ENCODE assay signal across 20 mouse cellular contexts in the genomic region with DNA sequence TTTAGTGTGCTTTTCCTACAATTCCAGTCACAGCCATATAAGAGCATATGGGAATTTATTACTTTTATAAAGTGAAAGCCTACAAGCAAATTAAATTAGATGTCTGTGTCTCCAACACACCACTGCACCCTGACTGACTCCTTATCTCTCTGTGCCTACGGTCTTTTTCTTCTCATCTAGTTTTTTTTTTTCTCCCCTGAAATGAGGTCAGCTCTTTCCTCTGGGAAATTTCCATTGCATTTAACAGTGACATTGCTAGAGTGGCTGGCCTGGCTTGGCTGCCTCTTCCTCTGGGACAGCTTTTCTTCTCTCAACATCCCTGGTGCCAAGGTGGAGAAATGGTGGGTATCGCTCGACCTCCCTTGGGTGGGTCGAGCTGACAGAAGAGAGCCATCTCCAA. TPM values are rescaled to one million over a fixed set of nuclear protein-coding genes. Genes with fewer than 3 reads are reported as not detected.
DNase-seq lines count a peak whose midpoint lies in the region; ATAC-seq lines count a peak whose summit lies in the region.
"Had no signal": no experiment of that assay in that cellular context is flagged by ENCODE, and none has a peak within 500 bp of the region (broad histone marks: within the 10 kb centered on the region; RNA-seq: fewer than 3 reads in every experiment).

A gene (plus strand): TSS at position 249 of the 400 bp plus-strand sequence.

- ATAC-seq in cerebellum, adult (ENCODE audit: insufficient number of reproducible peaks, low FRiP score, low TSS enrichment): peak; percentile 61
- ATAC-seq in kidney, embryonic 16.5 days (ENCODE audit: low FRiP score, low TSS enrichment): no peak
- no peak for ATAC-seq in hindbrain, embryonic 14.5 days (ENCODE audit: low FRiP score)
- no peak for ATAC-seq in forebrain, embryonic 16.5 days
- ATAC-seq: Patski had no signal

- no peak within 1 kb of the TSS for H3K27ac ChIP-seq in kidney, embryonic 16.5 days (ENCODE audit: low read length)
- no peak within 1 kb of the TSS for H3K27ac ChIP-seq in hindbrain, embryonic 14.5 days
- no peak within 1 kb of the TSS for H3K27ac ChIP-seq in forebrain, embryonic 16.5 days (ENCODE audit: low read length)
- H3K27ac ChIP-seq: embryonic facial prominence, embryonic 12.5 days; heart, adult 2 months; heart, embryonic 15.5 days had no signal

- no peaks in the 10 kb centered on the region for H3K4me1 ChIP-seq in kidney, embryonic 16.5 days (ENCODE audit: insufficient read depth, low read length)
- no peaks in the 10 kb centered on the region for H3K4me1 ChIP-seq in hindbrain, embryonic 14.5 days (replicated peaks; ENCODE audit: control insufficient read depth, insufficient read depth, low read length)
- no peaks in the 10 kb centered on the region for H3K4me1 ChIP-seq in forebrain, embryonic 16.5 days (replicated peaks; ENCODE audit: control insufficient read depth, insufficient read depth, low read length)
- H3K4me1 ChIP-seq: embryonic facial prominence, embryonic 12.5 days; heart, embryonic 15.5 days had no signal

- H3K36me3 ChIP-seq in kidney, embryonic 16.5 days (ENCODE audit: insufficient read depth, low read length): no peaks in the 10 kb centered on the region
- no peaks in the 10 kb centered on the region for H3K36me3 ChIP-seq in hindbrain, embryonic 14.5 days (replicated peaks; ENCODE audit: control insufficient read depth, insufficient read depth)
- H3K36me3 ChIP-seq in forebrain, embryonic 16.5 days (ENCODE audit: control insufficient read depth, insufficient read depth): no peaks in the 10 kb centered on the region
- H3K36me3 ChIP-seq: embryonic facial prominence, embryonic 12.5 days; heart, embryonic 15.5 days had no signal

- no peak for DNase-seq in cerebellum, postnatal 10 days
- no peak for DNase-seq in kidney, postnatal 14 days
- DNase-seq in MN1 (ENCODE audit: low spot score): peak; percentile 45
- peak; percentile 5 for DNase-seq in cerebellum, postnatal 36 days
- DNase-seq in hindbrain, embryonic 14.5 days (ENCODE audit: low spot score): no peak
- DNase-seq: gastrocnemius, postnatal 14 days; heart, adult 2 months; lung, adult 2 months; lung, postnatal 36 days; thymus, adult 2 months had no signal

- no peaks in the 10 kb centered on the region for H3K9me3 ChIP-seq in kidney, embryonic 16.5 days (ENCODE audit: low read length)
- no peaks in the 10 kb centered on the region for H3K9me3 ChIP-seq in hindbrain, embryonic 14.5 days (ENCODE audit: control insufficient read depth, low read length)
- no peaks in the 10 kb centered on the region for H3K9me3 ChIP-seq in forebrain, embryonic 16.5 days (ENCODE audit: control insufficient read depth, low read length)
- H3K9me3 ChIP-seq: embryonic facial prominence, embryonic 12.5 days; heart, embryonic 15.5 days had no signal

- no peak within 1 kb of the TSS for H3K9ac ChIP-seq in kidney, embryonic 16.5 days (replicated peaks; ENCODE audit: low read length)
- no peak within 1 kb of the TSS for H3K9ac ChIP-seq in hindbrain, embryonic 14.5 days
- H3K9ac ChIP-seq in forebrain, embryonic 16.5 days (replicated peaks; ENCODE audit: low read depth, low read length): no peak within 1 kb of the TSS
- H3K9ac ChIP-seq: embryonic facial prominence, embryonic 12.5 days; heart, embryonic 15.5 days had no signal

- peaks cover 9% of the 10 kb centered on the region; the same call in 1 of the 2 replicates for H3K27me3 ChIP-seq in kidney, embryonic 16.5 days (ENCODE audit: insufficient read depth, low read length)
- peaks cover 12% of the 10 kb centered on the region; the same call in 1 of the 2 replicates for H3K27me3 ChIP-seq in hindbrain, embryonic 14.5 days (ENCODE audit: control insufficient read depth, insufficient read depth, low read length)
- H3K27me3 ChIP-seq in forebrain, embryonic 16.5 days (replicated peaks; ENCODE audit: control insufficient read depth, insufficient read depth, low read length): no peaks in the 10 kb centered on the region; the same call in 1 of the 2 replicates
- H3K27me3 ChIP-seq: heart, embryonic 15.5 days; Patski had no signal

- H3K4me3 ChIP-seq in kidney, embryonic 16.5 days (ENCODE audit: low read length): no peak within 1 kb of the TSS
- H3K4me3 ChIP-seq in hindbrain, embryonic 14.5 days (replicated peaks; ENCODE audit: low read length): no peak within 1 kb of the TSS
- no peak within 1 kb of the TSS for H3K4me3 ChIP-seq in forebrain, embryonic 16.5 days (replicated peaks; ENCODE audit: low read length)
- H3K4me3 ChIP-seq: embryonic facial prominence, embryonic 12.5 days; heart, adult 2 months; heart, embryonic 15.5 days; myocyte had no signal

- H3K4me2 ChIP-seq in kidney, embryonic 16.5 days (replicated peaks; ENCODE audit: low read depth, low read length): no peak within 1 kb of the TSS
- no peak within 1 kb of the TSS for H3K4me2 ChIP-seq in hindbrain, embryonic 14.5 days (replicated peaks)
- no peak within 1 kb of the TSS for H3K4me2 ChIP-seq in forebrain, embryonic 16.5 days (ENCODE audit: low read length)
- H3K4me2 ChIP-seq: embryonic facial prominence, embryonic 12.5 days; heart, embryonic 15.5 days; midbrain, embryonic 11.5 days had no signal

- WGBS in kidney, embryonic 16.5 days: 79% methylated on average over 4 of the region's 4 CpGs
- WGBS in hindbrain, embryonic 14.5 days: 87% methylated on average over 4 of the region's 4 CpGs
- 81% methylated on average over 4 of the region's 4 CpGs for WGBS in forebrain, embryonic 16.5 days

RNA-seq across cellular contexts. Expression of the gene that starts here (rescaled TPM):
- 131 and 161 TPM in 2 replicates for polyA plus RNA-seq in kidney, embryonic 16.5 days (2015; fragmentation: Nextera tagmentation; extraction: Ambion mirVana)
- polyA plus RNA-seq in hindbrain, embryonic 14.5 days (2014; fragmentation: Nextera tagmentation; extraction: Ambion mirVana): 0.27 and 0.92 TPM in 2 replicates
- 0.26 TPM in 1 of 2 replicates, not detected in the other for polyA plus RNA-seq in forebrain, embryonic 16.5 days (2015; fragmentation: Nextera tagmentation; extraction: Ambion mirVana)
- polyA plus RNA-seq: cortical plate, adult 2 months; heart, adult 2 months; heart, embryonic 15.5 days; large intestine, adult 2 months; lung, adult 2 months; midbrain, embryonic 11.5 days; myocyte; Patski; thymus, adult 2 months had no signal

Comparison
In these comparisons a context has a peak if more than half of its experiments do, and no peak if none do; other contexts are left out.
1. RNA of the gene that starts here (polyA plus RNA-seq): 131 to 161 TPM in kidney, embryonic 16.5 days; 0.27 to 0.92 TPM in hindbrain, embryonic 14.5 days and 0.26 TPM in forebrain, embryonic 16.5 days; every median in the first group is over 10 times any median in the second.
2. DNase-seq: peak in MN1 (single experiment) and cerebellum, postnatal 36 days (2 of 2); none in cerebellum, postnatal 10 days (0 of 2), kidney, postnatal 14 days (single experiment) and hindbrain, embryonic 14.5 days (single experiment).